29 mouse cellular contexts compared by ENCODE assay signal in genomic region chr2:22788658-22789057, GRCm38 (mm10).
"Had no signal": no experiment of that assay in that cellular context is flagged by ENCODE, and none has a peak within 500 bp of the region (broad histone marks: within the 10 kb centered on the region; RNA-seq: fewer than 3 reads in every experiment).

No protein-coding gene starts in this region.

- H3K36me3 ChIP-seq: limb, embryonic 10.5 days; limb, embryonic 12.5 days; limb, embryonic 13.5 days; limb, embryonic 15.5 days; liver, embryonic 13.5 days; liver, embryonic 15.5 days; lung, embryonic 15.5 days; midbrain, embryonic 10.5 days; midbrain, embryonic 12.5 days; midbrain, embryonic 13.5 days; midbrain, embryonic 15.5 days; neural tube, embryonic 12.5 days had no signal

- H3K4me1 ChIP-seq: limb, embryonic 10.5 days; limb, embryonic 12.5 days; limb, embryonic 13.5 days; limb, embryonic 15.5 days; lung, embryonic 15.5 days; midbrain, embryonic 10.5 days; midbrain, embryonic 12.5 days; midbrain, embryonic 13.5 days; midbrain, embryonic 15.5 days; neural tube, embryonic 12.5 days had no signal

- H3K27me3 ChIP-seq: limb, embryonic 12.5 days; limb, embryonic 13.5 days; limb, embryonic 15.5 days; liver, embryonic 12.5 days; liver, embryonic 13.5 days; liver, embryonic 15.5 days; lung, embryonic 15.5 days; megakaryocyte, embryonic 14.5 days; midbrain, embryonic 12.5 days; midbrain, embryonic 13.5 days; midbrain, embryonic 15.5 days; neural tube, embryonic 12.5 days had no signal

- H3K9ac ChIP-seq: limb, embryonic 12.5 days; limb, embryonic 13.5 days; limb, embryonic 15.5 days; liver, embryonic 12.5 days; liver, embryonic 13.5 days; liver, embryonic 14.5 days; liver, embryonic 15.5 days; liver, postnatal 0 days; lung, embryonic 14.5 days; lung, embryonic 15.5 days; midbrain, embryonic 12.5 days; midbrain, embryonic 13.5 days; midbrain, embryonic 15.5 days; neural tube, embryonic 12.5 days had no signal

- DNase-seq: left cerebral cortex, postnatal 4 days; liver; liver, embryonic 13.5 days; liver, postnatal 0 days; lung, adult 18-20 months; lung, adult 2 months; lung, embryonic 14.5 days; lung, postnatal 10 days; lung, postnatal 14 days; lung, postnatal 36 days; lung, postnatal 4 days; midbrain, embryonic 14.5 days had no signal

- H3K4me3 ChIP-seq: limb, embryonic 10.5 days; limb, embryonic 12.5 days; limb, embryonic 13.5 days; limb, embryonic 15.5 days; liver, embryonic 12.5 days; liver, embryonic 13.5 days; liver, embryonic 15.5 days; lung, embryonic 15.5 days; megakaryocyte, embryonic 14.5 days; midbrain, embryonic 10.5 days; midbrain, embryonic 12.5 days; midbrain, embryonic 13.5 days; midbrain, embryonic 15.5 days; myocyte; neural tube, embryonic 12.5 days had no signal

- H3K27ac ChIP-seq: limb, embryonic 10.5 days; limb, embryonic 12.5 days; limb, embryonic 13.5 days; limb, embryonic 15.5 days; liver, embryonic 12.5 days; liver, embryonic 13.5 days; liver, embryonic 14.5 days; liver, embryonic 15.5 days; lung, embryonic 15.5 days; midbrain, embryonic 10.5 days; midbrain, embryonic 12.5 days; midbrain, embryonic 13.5 days; midbrain, embryonic 15.5 days; neural tube, embryonic 12.5 days had no signal

- H3K9me3 ChIP-seq: limb, embryonic 10.5 days; limb, embryonic 12.5 days; limb, embryonic 13.5 days; limb, embryonic 15.5 days; liver, embryonic 12.5 days; liver, embryonic 13.5 days; liver, embryonic 15.5 days; lung, embryonic 15.5 days; megakaryocyte, embryonic 14.5 days; midbrain, embryonic 10.5 days; midbrain, embryonic 12.5 days; midbrain, embryonic 13.5 days; midbrain, embryonic 15.5 days; neural tube, embryonic 12.5 days had no signal

- H3K4me2 ChIP-seq: limb, embryonic 12.5 days; limb, embryonic 13.5 days; limb, embryonic 15.5 days; liver, embryonic 11.5 days; liver, embryonic 12.5 days; liver, embryonic 13.5 days; liver, embryonic 15.5 days; lung, embryonic 14.5 days; lung, embryonic 15.5 days; midbrain, embryonic 11.5 days; midbrain, embryonic 12.5 days; midbrain, embryonic 13.5 days; midbrain, embryonic 15.5 days; neural tube, embryonic 12.5 days had no signal
